13 mouse cellular contexts compared by ENCODE assay signal in genomic region chr5:150116216-150116905, GRCm38 (mm10). TPM values are rescaled to one million over a fixed set of nuclear protein-coding genes. Genes with fewer than 3 reads are reported as not detected.
A peak's percentile ranks its signal among the peaks of the same experiment; 100 is the strongest.
DNase-seq lines count a peak whose midpoint lies in the region; ATAC-seq lines count a peak whose summit lies in the region.
"Had no signal": no experiment of that assay in that cellular context is flagged by ENCODE, and none has a peak within 500 bp of the region (broad histone marks: within the 10 kb centered on the region; RNA-seq: fewer than 3 reads in every experiment).

No protein-coding gene starts in this region.

- 0 out of 2 replicates have a peak overlapping the region, but pooled peaks have one; percentile 59 for H3K27ac ChIP-seq in heart, embryonic 10.5 days
- no peak overlapping the region for H3K27ac ChIP-seq in heart, embryonic 11.5 days (ENCODE audit: low read depth, low read length)
- H3K27ac ChIP-seq in liver, embryonic 13.5 days: no peak overlapping the region
- H3K27ac ChIP-seq in liver, embryonic 11.5 days (ENCODE audit: low read depth, low read length): no peak overlapping the region
- no peak overlapping the region for H3K27ac ChIP-seq in hindbrain, embryonic 15.5 days (replicated peaks)
- 0 out of 2 replicates have a peak overlapping the region, but pooled peaks have one; percentile 67 for H3K27ac ChIP-seq in neural tube, embryonic 15.5 days (replicated peaks)
- H3K27ac ChIP-seq: stomach, embryonic 15.5 days had no signal

- no peak for DNase-seq in heart, embryonic 10.5 days (ENCODE audit: low spot score)
- no peak for DNase-seq in liver, embryonic 13.5 days
- DNase-seq in liver, embryonic 11.5 days (ENCODE audit: low spot score): no peak
- DNase-seq in thymus, postnatal 36 days: no peak
- DNase-seq in right cerebral cortex, postnatal 10 days (ENCODE audit: low spot score in 2 of 2): no peak
- DNase-seq: adrenal gland, adult 8-10 months; cerebellum, adult 11 months; kidney, adult 11 months had no signal

- H3K4me1 ChIP-seq in heart, embryonic 10.5 days: peaks cover 22% of the 10 kb centered on the region
- H3K4me1 ChIP-seq in heart, embryonic 11.5 days (ENCODE audit: control insufficient read depth, insufficient read depth, low read length): peaks cover 11% of the 10 kb centered on the region
- H3K4me1 ChIP-seq in liver, embryonic 13.5 days (replicated peaks): peaks cover 37% of the 10 kb centered on the region
- peaks cover 8% of the 10 kb centered on the region; the same call in 1 of the 2 replicates for H3K4me1 ChIP-seq in liver, embryonic 11.5 days (replicated peaks; ENCODE audit: control insufficient read depth, insufficient read depth, low read length)
- peaks cover 30% of the 10 kb centered on the region for H3K4me1 ChIP-seq in hindbrain, embryonic 15.5 days (replicated peaks)
- H3K4me1 ChIP-seq in neural tube, embryonic 15.5 days: peaks cover 30% of the 10 kb centered on the region

- H3K4me2 ChIP-seq in heart, embryonic 11.5 days: no peak overlapping the region
- peak overlapping the region; percentile 58; the same call in 1 of the 2 replicates for H3K4me2 ChIP-seq in liver, embryonic 13.5 days
- H3K4me2 ChIP-seq in liver, embryonic 11.5 days: no peak overlapping the region
- 0 out of 2 replicates have a peak overlapping the region, but pooled peaks have one; percentile 20 for H3K4me2 ChIP-seq in hindbrain, embryonic 15.5 days
- 0 out of 2 replicates have a peak overlapping the region, but pooled peaks have one; percentile 23 for H3K4me2 ChIP-seq in neural tube, embryonic 15.5 days

- ATAC-seq in heart, embryonic 11.5 days (replicated peaks; ENCODE audit: insufficient number of reproducible peaks, low FRiP score, low TSS enrichment): no peak
- no peak for ATAC-seq in liver, embryonic 13.5 days (ENCODE audit: low read depth)
- ATAC-seq in liver, embryonic 11.5 days (replicated peaks; ENCODE audit: low FRiP score): no peak
- ATAC-seq in hindbrain, embryonic 15.5 days (ENCODE audit: low FRiP score, low read depth): no peak
- no peak for ATAC-seq in neural tube, embryonic 15.5 days (ENCODE audit: low FRiP score)
- ATAC-seq: Patski had no signal

- no peaks in the 10 kb centered on the region; the same call in 1 of the 2 replicates for H3K27me3 ChIP-seq in heart, embryonic 10.5 days (ENCODE audit: insufficient read depth, poor library complexity, severe bottlenecking)
- H3K27me3 ChIP-seq in heart, embryonic 11.5 days (ENCODE audit: control insufficient read depth, insufficient read depth, low read length): no peaks in the 10 kb centered on the region
- no peaks in the 10 kb centered on the region for H3K27me3 ChIP-seq in liver, embryonic 13.5 days
- no peaks in the 10 kb centered on the region for H3K27me3 ChIP-seq in liver, embryonic 11.5 days (replicated peaks; ENCODE audit: control insufficient read depth, insufficient read depth, low read length)
- H3K27me3 ChIP-seq in hindbrain, embryonic 15.5 days: no peaks in the 10 kb centered on the region
- H3K27me3 ChIP-seq in neural tube, embryonic 15.5 days (replicated peaks): no peaks in the 10 kb centered on the region
- H3K27me3 ChIP-seq: Patski; stomach, embryonic 15.5 days had no signal

- WGBS in heart, embryonic 10.5 days: 76% methylated on average over 9 of the region's 9 CpGs
- WGBS in heart, embryonic 11.5 days (ENCODE audit: insufficient replicate concordance): 72% methylated on average over 9 of the region's 9 CpGs
- WGBS in liver, embryonic 13.5 days (ENCODE audit: insufficient replicate concordance): 66% methylated on average over 9 of the region's 9 CpGs
- WGBS in liver, embryonic 11.5 days: 78% methylated on average over 9 of the region's 9 CpGs
- 54% methylated on average over 9 of the region's 9 CpGs for WGBS in hindbrain, embryonic 15.5 days
- WGBS in neural tube, embryonic 15.5 days: 62% methylated on average over 9 of the region's 9 CpGs

- no peak overlapping the region for H3K9ac ChIP-seq in heart, embryonic 11.5 days (ENCODE audit: low read depth, low read length)
- H3K9ac ChIP-seq in liver, embryonic 13.5 days: peak overlapping the region; percentile 26; the same call in 1 of the 2 replicates
- H3K9ac ChIP-seq in liver, embryonic 11.5 days (ENCODE audit: low read depth, low read length): no peak overlapping the region
- no peak overlapping the region for H3K9ac ChIP-seq in hindbrain, embryonic 15.5 days
- no peak overlapping the region for H3K9ac ChIP-seq in neural tube, embryonic 15.5 days (replicated peaks)
- H3K9ac ChIP-seq: stomach, embryonic 15.5 days had no signal

- no peaks in the 10 kb centered on the region for H3K36me3 ChIP-seq in heart, embryonic 10.5 days
- H3K36me3 ChIP-seq in heart, embryonic 11.5 days (ENCODE audit: control insufficient read depth, insufficient read depth, low read length): no peaks in the 10 kb centered on the region
- H3K36me3 ChIP-seq in liver, embryonic 13.5 days: no peaks in the 10 kb centered on the region
- H3K36me3 ChIP-seq in liver, embryonic 11.5 days (ENCODE audit: control insufficient read depth, insufficient read depth, low read length): no peaks in the 10 kb centered on the region
- no peaks in the 10 kb centered on the region for H3K36me3 ChIP-seq in hindbrain, embryonic 15.5 days
- no peaks in the 10 kb centered on the region for H3K36me3 ChIP-seq in neural tube, embryonic 15.5 days
- H3K36me3 ChIP-seq: stomach, embryonic 15.5 days had no signal

- no peak overlapping the region for H3K4me3 ChIP-seq in heart, embryonic 10.5 days
- H3K4me3 ChIP-seq in heart, embryonic 11.5 days (ENCODE audit: low read depth, low read length): no peak overlapping the region
- no peak overlapping the region for H3K4me3 ChIP-seq in liver, embryonic 13.5 days (replicated peaks)
- H3K4me3 ChIP-seq in liver, embryonic 11.5 days (ENCODE audit: low read depth, low read length): no peak overlapping the region
- H3K4me3 ChIP-seq in hindbrain, embryonic 15.5 days: no peak overlapping the region
- no peak overlapping the region for H3K4me3 ChIP-seq in neural tube, embryonic 15.5 days (replicated peaks)
- H3K4me3 ChIP-seq: stomach, embryonic 15.5 days had no signal

- H3K9me3 ChIP-seq in heart, embryonic 10.5 days: 0 out of 2 replicates have a peak, but pooled peaks cover 5% of the 10 kb centered on the region
- H3K9me3 ChIP-seq in heart, embryonic 11.5 days (replicated peaks; ENCODE audit: control insufficient read depth, low read length): peaks cover 3% of the 10 kb centered on the region; the same call in 1 of the 2 replicates
- H3K9me3 ChIP-seq in liver, embryonic 13.5 days (replicated peaks): peaks cover 7% of the 10 kb centered on the region; the same call in 1 of the 2 replicates
- H3K9me3 ChIP-seq in liver, embryonic 11.5 days (ENCODE audit: control insufficient read depth, low read length): no peaks in the 10 kb centered on the region
- H3K9me3 ChIP-seq in hindbrain, embryonic 15.5 days: no peaks in the 10 kb centered on the region
- H3K9me3 ChIP-seq in neural tube, embryonic 15.5 days (replicated peaks): no peaks in the 10 kb centered on the region
- H3K9me3 ChIP-seq: stomach, embryonic 15.5 days had no signal

RNA-seq across cellular contexts. Expression of gene Fry, which starts 2.1 kb away (rescaled TPM):
- polyA plus RNA-seq in heart, embryonic 10.5 days (2016; fragmentation: Nextera tagmentation; extraction: Ambion mirVana): 14.7 and 20.3 TPM in 2 replicates
- 26.6 and 32.5 TPM in 2 replicates for polyA plus RNA-seq in heart, embryonic 11.5 days (2014; fragmentation: Nextera tagmentation; extraction: Ambion mirVana)
- 2.4 TPM in 2 replicates for polyA plus RNA-seq in liver, embryonic 13.5 days (2015; fragmentation: Nextera tagmentation; extraction: Ambion mirVana)
- 3.5 and 5.5 TPM in 2 replicates for polyA plus RNA-seq in liver, embryonic 11.5 days (2014; fragmentation: Nextera tagmentation; extraction: Ambion mirVana)
- 46.6 and 52.0 TPM in 2 replicates for polyA plus RNA-seq in hindbrain, embryonic 15.5 days (2015; fragmentation: Nextera tagmentation; extraction: Ambion mirVana)
- 41.7 and 51.4 TPM in 2 replicates for polyA plus RNA-seq in neural tube, embryonic 15.5 days (2015; fragmentation: Nextera tagmentation; extraction: Ambion mirVana)

Comparison
In these comparisons a context has a peak if more than half of its experiments do, and no peak if none do; other contexts are left out.
1. H3K27ac ChIP-seq: peak in heart, embryonic 10.5 days (single experiment) and neural tube, embryonic 15.5 days (single experiment); none in heart, embryonic 11.5 days (single experiment), liver, embryonic 13.5 days (single experiment), liver, embryonic 11.5 days (single experiment) and hindbrain, embryonic 15.5 days (single experiment).
2. H3K4me2 ChIP-seq: peak in liver, embryonic 13.5 days (single experiment), hindbrain, embryonic 15.5 days (single experiment) and neural tube, embryonic 15.5 days (single experiment); none in heart, embryonic 11.5 days (single experiment) and liver, embryonic 11.5 days (single experiment).